Comparison of ENCODE assay signal across 20 mouse cellular contexts in the genomic region with DNA sequence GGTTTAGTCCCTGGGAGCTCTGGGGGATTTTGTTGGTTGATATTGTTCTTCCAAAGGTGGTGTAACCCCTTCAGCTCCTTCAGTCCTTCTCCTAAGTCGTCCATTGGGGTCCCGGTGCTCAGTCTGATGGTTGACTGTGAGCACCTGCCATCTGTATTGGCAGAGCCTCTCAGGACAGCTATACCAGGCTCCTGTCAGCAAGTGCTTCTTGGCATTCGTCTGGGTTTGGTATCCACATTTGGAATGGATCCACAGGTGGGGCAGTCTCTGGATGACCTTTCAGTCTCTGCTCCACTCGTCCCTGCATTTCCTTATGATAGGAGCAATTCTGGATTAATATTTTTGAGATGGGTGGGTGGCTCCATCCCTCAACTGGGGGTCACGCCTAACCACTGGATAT.
"Had no signal": no experiment of that assay in that cellular context is flagged by ENCODE, and none has a peak within 500 bp of the region (broad histone marks: within the 10 kb centered on the region; RNA-seq: fewer than 3 reads in every experiment).

No protein-coding gene starts in this region.

- H3K9ac ChIP-seq: limb, embryonic 13.5 days; liver, embryonic 12.5 days; liver, embryonic 15.5 days; midbrain, embryonic 12.5 days; midbrain, embryonic 15.5 days; neural tube, embryonic 12.5 days; neural tube, embryonic 15.5 days had no signal

- H3K36me3 ChIP-seq: midbrain, embryonic 15.5 days had no signal

- H3K4me2 ChIP-seq: limb, embryonic 13.5 days; liver, embryonic 12.5 days; liver, embryonic 15.5 days; midbrain, embryonic 12.5 days; midbrain, embryonic 15.5 days; neural tube, embryonic 12.5 days; neural tube, embryonic 15.5 days had no signal

- ATAC-seq: liver, embryonic 12.5 days had no signal

- H3K27ac ChIP-seq: limb, embryonic 10.5 days; limb, embryonic 13.5 days; liver, embryonic 12.5 days; liver, embryonic 15.5 days; macrophage; midbrain, embryonic 12.5 days; midbrain, embryonic 15.5 days; neural tube, embryonic 12.5 days; neural tube, embryonic 15.5 days; stomach, postnatal 0 days had no signal

- H3K9me3 ChIP-seq: liver, embryonic 12.5 days; liver, embryonic 15.5 days; neural tube, embryonic 15.5 days had no signal

- DNase-seq: kidney, postnatal 14 days; layer of hippocampus, adult 9-11 months; liver; lung, adult 18-20 months; right cerebral cortex, adult 18-20 months; right cerebral cortex, postnatal 14 days; right cerebral cortex, postnatal 4 days; thymus, adult 2 months; thymus, postnatal 14 days; thymus, postnatal 4 days had no signal

- H3K4me3 ChIP-seq: limb, embryonic 10.5 days; limb, embryonic 13.5 days; liver, embryonic 12.5 days; liver, embryonic 15.5 days; midbrain, embryonic 12.5 days; midbrain, embryonic 15.5 days; neural tube, embryonic 12.5 days; neural tube, embryonic 15.5 days had no signal

- H3K4me1 ChIP-seq: limb, embryonic 10.5 days; limb, embryonic 13.5 days; liver, embryonic 12.5 days; liver, embryonic 15.5 days; midbrain, embryonic 12.5 days; midbrain, embryonic 15.5 days; neural tube, embryonic 12.5 days; neural tube, embryonic 15.5 days had no signal

- H3K27me3 ChIP-seq: limb, embryonic 13.5 days; liver, embryonic 12.5 days; liver, embryonic 15.5 days; midbrain, embryonic 12.5 days; midbrain, embryonic 15.5 days; neural tube, embryonic 12.5 days; neural tube, embryonic 15.5 days had no signal
